Mouse (Mus musculus) stomach, embryonic 14.5 days (tissue): ENCODE results near the gene Stk32c. TPM values are rescaled to one million over a fixed set of nuclear protein-coding genes. Genes with fewer than 3 reads are reported as not detected.

Experiments
- ATAC-seq: fragments of 200-750 bp; cut with Nextera tagmentation; 2 replicates; pipeline ENCODE4 v1.8.0; 2017; ENCODE audit warnings: low read depth, moderate TSS enrichment; ENCODE audit not compliant: insufficient number of reproducible peaks, insufficient read depth, low FRiP score
- H3K27ac ChIP-seq: fragments of 300-500 bp; sonication (generic); 2 replicates; pipeline ENCODE4 v1.5.1; 2014; ENCODE audit warnings: mild to moderate bottlenecking, low read length, moderate library complexity, mixed read lengths
- H3K27me3 ChIP-seq: fragments of 300-500 bp; sonication (generic); 2 replicates; pipeline ENCODE4 v1.6.1; 2014; ENCODE audit warnings: low read length, control low read depth, mixed read lengths; ENCODE audit not compliant: control insufficient read depth, insufficient read depth
- H3K36me3 ChIP-seq: fragments of 300-500 bp; sonication (generic); 2 replicates; pipeline ENCODE4 v1.6.1; 2014; ENCODE audit warnings: mild to moderate bottlenecking, control low read depth, low read length, moderate library complexity, mixed read lengths; ENCODE audit not compliant: control insufficient read depth, insufficient read depth
- H3K4me1 ChIP-seq: fragments of 300-500 bp; sonication (generic); 2 replicates; pipeline ENCODE4 v1.6.1; 2014; ENCODE audit warnings: low read length, control low read depth, mixed read lengths; ENCODE audit not compliant: control insufficient read depth, insufficient read depth
- H3K4me2 ChIP-seq: fragments of 300-500 bp; sonication (generic); replicated peaks from 2 replicates; pipeline ENCODE4 v1.6.1; 2014; ENCODE audit warnings: low read depth, low read length, control low read depth
- H3K4me3 ChIP-seq: fragments of 300-500 bp; sonication (generic); 2 replicates; pipeline ENCODE4 v1.5.1; 2014; ENCODE audit warnings: low read depth, low read length, control low read depth
- H3K9ac ChIP-seq: fragments of 300-500 bp; sonication (generic); replicated peaks from 2 replicates; pipeline ENCODE4 v1.6.1; 2014; ENCODE audit warnings: low read depth, mild to moderate bottlenecking, control low read depth, low read length, moderate library complexity, mixed read lengths
- H3K9me3 ChIP-seq: fragments of 300-500 bp; sonication (generic); 2 replicates; pipeline ENCODE4 v1.6.1; 2016; ENCODE audit warnings: low read depth, low read length, control low read depth; ENCODE audit not compliant: control insufficient read depth
- WGBS: fragments of 180-500 bp; shearing (Covaris S2); extraction: QIAGEN DNeasy Blood & Tissue Kit; methylation state at CpG from one replicate; pipeline ENCODE4 v1.1.7; 2014; 5-methylcytosine and 5-hydroxymethylcytosine counted together
- polyA plus RNA-seq: library from polyadenylated mRNA; unstranded; fragments of >200 nt; fragmentation: Nextera tagmentation; extraction: Ambion mirVana; gene quantifications from 2 replicates; pipeline ENCODE4 v1.2.1, GENCODE M21; 2014

Gene Stk32c
- polyA plus RNA-seq, 1 experiment from 2014 or later = 0.14 TPM

GRCm38 (mm10) chr7:139125881-139126280 is 87.2 kb downstream of the Stk32c start:
- no peaks in the 10 kb centered on the region for H3K9me3 ChIP-seq
- H3K4me2 ChIP-seq = no peak overlapping the region
- H3K27ac ChIP-seq = no peak overlapping the region
- H3K9ac ChIP-seq = no peak overlapping the region
- H3K4me3 ChIP-seq = no peak overlapping the region
- ATAC-seq = no peak
- H3K4me1 ChIP-seq = peaks cover 6% of the 10 kb centered on the region; the same call in 1 of the 2 replicates
- no peaks in the 10 kb centered on the region for H3K36me3 ChIP-seq
- no peaks in the 10 kb centered on the region for H3K27me3 ChIP-seq
- WGBS = 84% methylated on average over 4 of the region's 4 CpGs

DNA sequence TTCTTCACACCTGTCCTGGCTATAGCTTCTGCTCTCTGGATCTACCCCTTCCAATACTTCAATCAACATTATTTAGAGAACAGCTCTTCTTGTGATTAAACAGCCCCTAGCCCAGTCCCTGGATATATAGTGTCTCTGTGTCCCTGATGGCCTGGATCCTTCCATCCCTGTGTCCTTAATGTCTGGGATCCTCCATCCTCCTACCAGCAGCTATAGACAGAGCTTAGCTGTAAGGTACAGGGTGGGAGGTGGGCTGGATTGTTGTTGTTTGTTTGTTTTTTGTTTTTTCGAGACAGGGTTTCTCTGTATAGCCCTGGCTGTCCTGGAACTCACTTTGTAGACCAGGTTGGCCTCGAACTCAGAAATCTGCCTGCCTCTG is 93.3 kb downstream of the Stk32c start:
- Histone ChIP-seq H3K4me3 (no peak overlapping the region), H3K27ac (no peak overlapping the region), H3K9ac (no peak overlapping the region), H3K4me2 (no peak overlapping the region), H3K9me3 (no peaks in the 10 kb centered on the region), H3K27me3 (no peaks in the 10 kb centered on the region), H3K4me1 (no peaks in the 10 kb centered on the region), H3K36me3 (no peaks in the 10 kb centered on the region)
- ATAC-seq = no peak
- 49% methylated on average over 2 of the region's 2 CpGs for WGBS

DNA sequence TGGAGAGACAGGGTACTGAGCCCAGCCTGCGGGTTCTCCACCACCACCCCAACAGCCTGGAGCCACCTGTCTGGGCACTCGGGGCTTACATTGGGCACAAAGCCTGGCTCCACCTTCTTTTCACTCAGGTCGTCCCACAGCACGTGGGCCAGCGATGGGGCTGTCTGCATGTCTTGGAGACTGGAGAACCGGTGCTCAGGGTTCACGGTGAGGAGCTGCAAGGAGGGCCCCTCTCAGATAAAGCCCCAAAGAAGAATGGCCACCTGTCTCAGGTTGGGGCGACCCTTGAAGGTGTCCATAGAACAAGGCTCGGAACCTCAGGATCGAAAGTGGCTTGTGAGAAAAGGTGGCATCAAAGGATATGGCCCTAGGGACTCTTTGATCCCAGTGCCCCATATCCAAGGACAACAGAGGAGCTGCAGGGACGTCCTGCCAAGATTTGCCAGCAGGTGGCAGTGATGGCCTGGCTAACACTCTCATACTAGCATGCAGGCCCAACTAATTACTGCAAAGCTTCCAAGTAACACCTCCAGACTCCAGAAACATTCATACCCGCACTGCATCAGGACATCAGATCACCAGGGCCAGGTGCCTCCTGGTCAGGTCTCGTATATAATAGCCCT is 93.8 kb downstream of the Stk32c start:
- H3K27me3 ChIP-seq = no peaks in the 10 kb centered on the region
- no peak overlapping the region for H3K4me3 ChIP-seq
- no peak for ATAC-seq
- no peak overlapping the region for H3K9ac ChIP-seq
- H3K27ac ChIP-seq = no peak overlapping the region
- no peak overlapping the region for H3K4me2 ChIP-seq
- H3K9me3 ChIP-seq = no peaks in the 10 kb centered on the region
- no peaks in the 10 kb centered on the region for H3K4me1 ChIP-seq
- H3K36me3 ChIP-seq = no peaks in the 10 kb centered on the region
- WGBS = 44% methylated on average over 13 of the region's 13 CpGs

GRCm38 (mm10) chr7:139107908-139108650 is 105.0 kb downstream of the Stk32c start:
- H3K9ac ChIP-seq = no peak overlapping the region
- no peak overlapping the region for H3K4me2 ChIP-seq
- no peak for ATAC-seq
- H3K36me3 ChIP-seq = no peaks in the 10 kb centered on the region
- no peak overlapping the region for H3K4me3 ChIP-seq
- no peaks in the 10 kb centered on the region for H3K9me3 ChIP-seq
- H3K27ac ChIP-seq = no peak overlapping the region
- no peaks in the 10 kb centered on the region for H3K27me3 ChIP-seq
- WGBS = 88% methylated on average over 9 of the region's 9 CpGs
- no peaks in the 10 kb centered on the region for H3K4me1 ChIP-seq

DNA sequence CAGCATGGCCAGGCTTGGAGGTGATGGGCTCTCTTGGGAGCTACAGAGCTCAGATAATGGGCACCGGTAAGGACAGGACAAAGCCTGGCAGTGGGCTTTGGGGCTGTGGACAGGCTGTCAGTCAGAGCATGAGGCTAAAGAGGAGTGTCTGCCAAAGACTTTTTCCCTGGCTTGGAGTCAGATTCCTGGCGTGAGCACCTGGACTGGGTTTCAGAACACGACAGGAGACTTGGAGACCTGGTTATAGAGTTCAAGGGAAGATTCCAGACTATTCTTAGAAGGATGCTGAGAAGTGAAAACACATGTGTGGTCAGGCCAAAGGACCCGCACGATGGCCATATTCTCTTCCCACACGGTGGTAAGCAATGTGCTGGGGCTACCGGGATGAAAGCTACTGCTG is 107.4 kb downstream of the Stk32c start:
- Histone ChIP-seq H3K27ac (no peak overlapping the region), H3K4me1 (no peaks in the 10 kb centered on the region), H3K9ac (no peak overlapping the region), H3K4me3 (no peak overlapping the region), H3K4me2 (no peak overlapping the region), H3K9me3 (no peaks in the 10 kb centered on the region), H3K27me3 (no peaks in the 10 kb centered on the region), H3K36me3 (no peaks in the 10 kb centered on the region)
- no peak for ATAC-seq
- WGBS = 93% methylated on average over 7 of the region's 7 CpGs

- WGBS = 81% methylated on average over 5 of the region's 5 CpGs
Measured at GRCm38 (mm10) chr7:139105076-139105475, 108.0 kb downstream of the Stk32c start.

DNA sequence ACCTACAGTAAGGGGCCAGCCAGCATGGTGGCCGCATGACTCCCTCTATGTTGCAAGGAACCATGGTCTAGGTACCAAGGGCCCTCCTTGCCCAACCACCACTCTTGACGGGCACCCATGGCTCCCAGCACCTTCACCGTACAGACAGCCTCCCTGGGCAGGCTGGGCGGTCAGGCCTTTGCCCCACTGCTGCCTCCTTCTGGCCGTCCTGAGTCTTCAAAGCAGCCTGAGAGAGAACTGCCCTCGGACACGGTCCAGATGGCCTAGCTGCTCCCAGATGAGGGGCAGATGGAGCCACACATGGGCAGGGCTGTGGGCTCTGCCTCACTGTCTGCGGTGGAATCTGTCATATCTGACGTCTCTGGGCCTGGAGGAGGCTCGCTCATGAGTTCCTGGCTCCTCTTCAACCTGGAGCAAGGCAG is 109.1 kb downstream of the Stk32c start:
- H3K9ac ChIP-seq = no peak overlapping the region
- no peak overlapping the region for H3K27ac ChIP-seq
- no peaks in the 10 kb centered on the region for H3K9me3 ChIP-seq
- H3K36me3 ChIP-seq = no peaks in the 10 kb centered on the region
- WGBS = 60% methylated on average over 10 of the region's 10 CpGs
- H3K27me3 ChIP-seq = no peaks in the 10 kb centered on the region
- no peaks in the 10 kb centered on the region for H3K4me1 ChIP-seq
- H3K4me2 ChIP-seq = no peak overlapping the region
- no peak overlapping the region for H3K4me3 ChIP-seq
- no peak for ATAC-seq

More at GRCm38 (mm10) chr7:139105076-139105475, 108.0 kb downstream of the Stk32c start:
- Histone ChIP-seq H3K27me3 (no peaks in the 10 kb centered on the region), H3K36me3 (no peaks in the 10 kb centered on the region), H3K4me1 (no peaks in the 10 kb centered on the region), H3K4me2 (no peak overlapping the region), H3K4me3 (no peak overlapping the region), H3K27ac (no peak overlapping the region), H3K9me3 (no peaks in the 10 kb centered on the region), H3K9ac (no peak overlapping the region)
- ATAC-seq = no peak

DNA sequence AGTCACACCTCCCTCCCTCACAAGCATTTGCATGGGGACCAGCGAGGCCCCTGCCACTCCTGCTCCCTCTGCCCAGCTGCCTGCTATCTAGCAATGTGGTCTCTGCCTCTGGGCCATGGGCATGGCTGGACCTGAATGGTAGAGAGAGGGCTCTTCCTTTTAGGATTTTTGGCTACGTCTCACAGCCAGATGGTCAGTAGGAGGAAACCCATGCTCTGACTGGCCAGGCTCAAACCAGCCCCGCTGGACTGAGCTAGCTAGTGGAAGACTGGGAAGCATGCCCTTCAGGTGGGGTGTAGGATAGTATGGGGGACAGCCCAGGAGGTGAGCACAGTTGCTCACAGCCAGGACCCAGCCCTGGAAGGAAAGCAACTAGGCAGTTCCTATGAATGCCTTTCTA is 111.3 kb downstream of the Stk32c start:
- ATAC-seq = no peak
- no peak overlapping the region for H3K4me2 ChIP-seq
- no peaks in the 10 kb centered on the region for H3K36me3 ChIP-seq
- WGBS = 73% methylated on average over 3 of the region's 3 CpGs
- no peaks in the 10 kb centered on the region for H3K27me3 ChIP-seq
- H3K4me3 ChIP-seq = no peak overlapping the region
- H3K9me3 ChIP-seq = no peaks in the 10 kb centered on the region
- H3K9ac ChIP-seq = no peak overlapping the region
- H3K27ac ChIP-seq = no peak overlapping the region
- no peaks in the 10 kb centered on the region for H3K4me1 ChIP-seq
